Mouse (Mus musculus) E14TG2a.4 (cell line): ENCODE data around the gene Hist1h2bg.
"Not testable (repeated sequence)": the region's sequence is repeated elsewhere in the genome, so short reads cannot be mapped to it uniquely, and the experiment has no call there.

Experiments
- CTCF ChIP-seq: conservative IDR thresholded peaks from 2 replicates; pipeline ENCODE4 v1.5.1; 2014; ENCODE audit warnings: low read length
- POU5F1 ChIP-seq: IDR thresholded peaks from 2 replicates; pipeline ENCODE4 v1.6.1; 2014; ENCODE audit warnings: low read length, borderline replicate concordance

- not testable (repeated sequence) for TF ChIP-seq CTCF, POU5F1
These were observed 2.1 kb downstream of the Hist1h2bg start for GRCm38 (mm10) chr13:23573034-23573897.
